Mouse (Mus musculus): Measurements from ENCODE around the gene Rap2c. TPM values are rescaled to one million over a fixed set of nuclear protein-coding genes. Genes with fewer than 3 reads are reported as not detected.

The Rap2c gene
- total RNA-seq, 2 experiments from 2014 or later: 21.0 to 22.0 TPM

DNA sequence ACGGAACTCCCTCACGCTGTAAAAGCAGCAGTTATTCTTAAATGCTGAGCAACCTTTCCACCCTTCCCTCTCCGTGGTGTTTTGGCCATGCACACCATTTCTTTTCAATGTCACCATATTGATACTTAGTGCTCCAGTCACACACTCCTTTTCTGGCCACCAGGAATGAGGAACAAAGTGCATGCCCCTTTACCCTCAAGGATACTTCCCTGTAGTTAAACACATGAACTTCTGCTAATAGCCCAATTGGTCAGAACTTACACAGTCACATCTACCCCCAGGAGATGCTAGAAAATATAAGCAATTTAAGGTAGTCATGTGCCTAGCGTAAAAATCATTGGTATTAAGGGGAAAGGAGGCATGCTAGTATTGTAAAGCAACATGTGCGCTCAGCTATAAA is 47.9 kb downstream of the Rap2c start:
- DNase-seq: no peak

DNA sequence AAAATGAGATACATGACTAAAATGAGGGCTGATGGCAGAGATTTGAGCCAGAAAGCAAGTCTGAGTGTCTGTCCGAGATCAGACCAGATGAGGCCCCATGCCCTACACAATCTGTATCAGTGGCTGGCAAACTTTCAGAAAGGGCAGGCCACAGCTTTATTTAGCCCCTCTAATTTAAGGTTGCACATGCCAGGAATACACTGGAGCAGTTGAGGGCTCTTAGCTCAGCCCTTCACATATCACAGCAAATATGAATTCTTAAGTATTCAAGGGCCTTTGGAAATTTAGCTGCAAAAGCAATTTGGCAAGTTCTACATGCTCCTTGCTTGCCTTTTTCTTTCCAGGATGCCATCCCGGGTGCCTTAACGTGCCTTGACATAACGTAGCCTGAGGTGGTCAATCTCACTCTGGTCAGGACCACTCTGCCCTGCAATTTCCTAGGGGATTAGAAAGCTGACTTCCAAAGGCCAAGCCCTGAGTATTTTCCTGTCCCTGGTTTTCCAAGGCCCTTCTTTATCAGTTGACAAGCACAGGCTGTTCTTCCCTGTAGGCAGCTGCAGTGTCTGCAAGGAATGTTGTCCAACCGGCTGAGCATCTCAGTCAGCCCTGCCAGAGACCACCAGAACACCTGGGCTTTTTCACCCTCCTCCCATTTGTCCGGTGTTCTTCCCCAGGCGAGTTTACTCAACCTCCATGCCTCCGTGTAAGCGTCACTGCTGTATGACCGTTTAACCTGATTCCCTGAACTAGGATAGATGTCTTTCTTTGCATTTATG is 49.5 kb downstream of the Rap2c start:
- no peak for DNase-seq

DNA sequence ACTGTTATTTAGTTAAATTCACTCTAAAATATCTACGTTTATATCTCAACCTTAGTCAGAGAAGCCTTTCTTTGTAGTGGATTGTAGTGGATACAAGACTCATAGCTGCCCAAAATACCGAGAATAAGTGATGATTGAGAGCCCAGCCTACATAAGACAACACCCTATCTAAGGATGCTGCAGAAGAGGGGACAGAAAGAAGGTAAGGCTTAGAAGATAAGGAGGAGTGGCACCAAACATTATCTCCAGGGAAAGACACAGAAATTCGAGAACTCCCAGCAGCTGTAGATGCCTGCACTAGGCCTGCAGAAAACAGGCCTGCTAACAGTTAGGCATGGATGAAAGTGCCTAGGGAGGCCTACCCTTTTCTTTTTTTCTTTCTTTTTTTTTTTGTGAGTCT is 52.7 kb downstream of the Rap2c start:
- no peak for DNase-seq

DNA sequence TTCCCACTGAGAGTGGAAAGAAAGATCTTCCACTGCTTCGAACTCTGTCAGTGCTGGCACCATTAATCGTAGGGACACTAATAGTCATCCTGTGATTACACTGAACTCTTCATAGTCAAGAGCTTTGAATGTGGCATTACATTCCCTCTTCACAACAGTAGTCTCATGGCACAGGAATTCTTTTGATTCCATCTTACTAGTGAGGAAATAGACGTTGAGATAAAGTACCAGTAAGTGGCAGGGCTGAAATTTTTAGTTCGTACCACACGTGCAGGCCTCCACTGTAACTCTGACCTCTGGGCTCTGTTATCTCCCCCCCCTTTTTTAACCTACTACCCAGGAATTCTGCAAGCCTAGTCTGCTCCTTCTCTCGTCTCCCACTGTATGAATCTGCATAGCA is 54.9 kb downstream of the Rap2c start:
- no peak for DNase-seq

Other genes with a start within 250 kb of the Rap2c start
- gene Stk26, start 177.0 kb downstream of the Rap2c start, total RNA-seq (2021): 1 to 10 TPM; 1.4 to 1.6 TPM
- gene Frmd7, start 75.3 kb downstream of the Rap2c start, total RNA-seq (2021): under 1 TPM; 0.32 to 0.41 TPM
- under 1 TPM; 0.20 to 0.67 TPM for gene Mbnl3, start 188.5 kb upstream of the Rap2c start, total RNA-seq (2021)

Data from gastrocnemius, postnatal 25 days (tissue).